Mouse (Mus musculus) heart, embryonic 16.5 days (tissue): ENCODE data around the gene Washc4. TPM values are rescaled to one million over a fixed set of nuclear protein-coding genes. Genes with fewer than 3 reads are reported as not detected.

Experiments
- ATAC-seq: fragments of 200-750 bp; cut with Nextera tagmentation; replicated peaks from 2 replicates; pipeline ENCODE4 v1.8.0; 2017; ENCODE audit warnings: moderate number of reproducible peaks; ENCODE audit not compliant: insufficient read depth, low FRiP score; ENCODE audit errors: extremely low read depth
- H3K27ac ChIP-seq: fragments of 300-500 bp; sonication (generic); 2 replicates; pipeline ENCODE4 v1.5.1; 2014; ENCODE audit warnings: mild to moderate bottlenecking, low read length, control low read depth, moderate library complexity
- H3K27me3 ChIP-seq: fragments of 300-500 bp; sonication (generic); 2 replicates; pipeline ENCODE4 v1.6.1; 2014; ENCODE audit warnings: low read length, mixed read lengths; ENCODE audit not compliant: control insufficient read depth, insufficient read depth
- H3K36me3 ChIP-seq: fragments of 300-500 bp; sonication (generic); 2 replicates; pipeline ENCODE4 v1.6.1; 2014; ENCODE audit not compliant: control insufficient read depth, insufficient read depth
- H3K4me1 ChIP-seq: fragments of 300-500 bp; sonication (generic); 2 replicates; pipeline ENCODE4 v1.6.1; 2014; ENCODE audit warnings: low read length, mixed read lengths; ENCODE audit not compliant: control insufficient read depth, insufficient read depth
- H3K4me2 ChIP-seq: fragments of 300-500 bp; sonication (generic); 2 replicates; pipeline ENCODE4 v1.6.1; 2014; ENCODE audit warnings: low read depth, mild to moderate bottlenecking, control low read depth, low read length
- H3K4me3 ChIP-seq: fragments of 300-500 bp; sonication (generic); 2 replicates; pipeline ENCODE4 v1.5.1; 2014; ENCODE audit warnings: mild to moderate bottlenecking, control low read depth, low read length
- H3K9ac ChIP-seq: fragments of 300-500 bp; sonication (generic); 2 replicates; pipeline ENCODE4 v1.6.1; 2014; ENCODE audit warnings: low read length, control low read depth
- H3K9me3 ChIP-seq: fragments of 300-500 bp; sonication (generic); replicated peaks from 2 replicates; pipeline ENCODE4 v1.6.1; 2016; ENCODE audit warnings: low read length; ENCODE audit not compliant: control insufficient read depth
- WGBS: fragments of 180-500 bp; shearing (Covaris S2); extraction: QIAGEN DNeasy Blood & Tissue Kit; methylation state at CpG from one replicate; pipeline ENCODE4 v1.1.7; 2014; 5-methylcytosine and 5-hydroxymethylcytosine counted together
- polyA plus RNA-seq: library from polyadenylated mRNA; unstranded; fragments of >200 nt; fragmentation: Nextera tagmentation; extraction: Ambion mirVana; gene quantifications from 2 replicates; pipeline ENCODE4 v1.2.1, GENCODE M21; 2015

Gene Washc4
- polyA plus RNA-seq, 1 experiment from 2014 or later, result 25.1 TPM

DNA sequence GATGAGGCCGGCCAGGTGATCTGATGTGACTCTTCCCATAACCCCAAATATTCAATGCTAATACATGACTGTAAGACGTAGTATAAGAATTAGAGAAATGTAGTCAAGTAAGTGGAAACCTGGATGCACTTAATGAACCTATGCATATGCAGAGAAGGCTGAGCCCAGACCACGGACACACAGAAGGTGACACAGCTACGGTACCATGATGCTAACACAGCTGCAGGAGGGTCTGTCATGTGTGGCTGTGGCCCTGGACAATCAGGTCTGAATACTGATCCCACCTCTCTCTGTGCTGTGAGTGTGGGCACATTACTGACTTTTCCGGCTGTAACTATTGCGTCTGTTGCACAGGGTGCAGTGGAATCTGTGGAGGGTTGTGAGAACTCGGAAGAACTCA lies 67.0 kb downstream of the Washc4 start:
- no peak overlapping the region for H3K27ac ChIP-seq
- H3K4me1 ChIP-seq, result no peaks in the 10 kb centered on the region
- no peak for ATAC-seq
- no peak overlapping the region for H3K9ac ChIP-seq
- no peaks in the 10 kb centered on the region for H3K9me3 ChIP-seq
- peaks cover 52% of the 10 kb centered on the region for H3K36me3 ChIP-seq
- H3K4me3 ChIP-seq, result no peak overlapping the region
- no peak overlapping the region for H3K4me2 ChIP-seq
- 92% methylated on average over 7 of the region's 7 CpGs for WGBS
- H3K27me3 ChIP-seq, result no peaks in the 10 kb centered on the region

DNA sequence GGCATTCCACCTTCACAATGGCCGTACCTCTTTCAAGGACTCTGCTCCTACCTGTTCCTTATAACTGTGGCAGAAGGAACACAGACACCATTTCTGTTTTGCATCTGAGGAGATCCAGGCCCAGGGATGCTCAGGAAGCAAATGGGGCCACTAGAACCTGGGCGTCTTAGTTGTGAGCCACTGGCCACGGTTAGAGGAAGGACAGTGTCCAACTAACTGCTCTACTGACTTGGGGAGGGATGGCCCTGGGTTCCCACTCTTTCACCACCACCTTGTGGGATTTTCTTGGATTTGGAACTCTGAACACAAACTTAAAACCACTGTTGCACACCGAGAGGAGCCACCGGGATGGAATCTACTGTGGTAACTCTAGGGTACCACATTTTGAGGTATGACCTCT lies 68.3 kb downstream of the Washc4 start:
- Histone ChIP-seq H3K27ac (no peak overlapping the region), H3K27me3 (no peaks in the 10 kb centered on the region), H3K36me3 (peaks cover 46% of the 10 kb centered on the region), H3K9ac (no peak overlapping the region), H3K4me3 (no peak overlapping the region), H3K4me1 (no peaks in the 10 kb centered on the region), H3K9me3 (no peaks in the 10 kb centered on the region), H3K4me2 (no peak overlapping the region)
- 91% methylated on average over 5 of the region's 5 CpGs for WGBS
- ATAC-seq, result no peak

DNA sequence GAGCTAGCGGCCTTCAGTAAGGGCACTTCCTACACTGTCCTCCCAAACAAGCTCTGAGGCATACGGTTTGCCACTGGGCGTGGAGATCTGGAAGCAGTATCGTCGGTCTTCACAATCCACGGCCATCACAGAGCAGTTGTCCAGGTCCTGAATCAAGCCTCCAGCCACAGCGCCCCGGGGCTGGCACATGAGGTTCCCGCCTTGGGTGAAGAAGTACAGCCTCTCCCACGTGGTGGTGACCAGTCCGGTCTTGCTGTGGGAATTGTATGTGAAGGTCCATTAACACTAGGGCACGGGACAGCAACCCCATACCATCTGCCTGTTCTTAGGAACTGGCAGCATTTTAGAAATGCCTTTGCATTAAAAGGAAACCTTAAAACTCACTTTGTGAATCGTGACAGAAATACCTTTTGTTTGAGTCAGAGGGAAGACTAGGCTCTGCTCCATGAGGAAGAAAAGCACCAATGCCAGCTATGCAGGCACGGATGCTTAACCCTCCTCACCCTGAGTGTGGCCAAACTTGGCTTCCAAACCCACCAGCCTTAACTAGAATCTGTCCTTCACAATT lies 69.2 kb downstream of the Washc4 start:
- Histone ChIP-seq H3K4me2 (no peak overlapping the region), H3K27me3 (no peaks in the 10 kb centered on the region), H3K27ac (no peak overlapping the region), H3K36me3 (peaks cover 41% of the 10 kb centered on the region), H3K4me3 (no peak overlapping the region), H3K4me1 (no peaks in the 10 kb centered on the region), H3K9ac (no peak overlapping the region), H3K9me3 (no peaks in the 10 kb centered on the region)
- ATAC-seq, result no peak
- WGBS, result 90% methylated on average over 14 of the region's 14 CpGs

DNA sequence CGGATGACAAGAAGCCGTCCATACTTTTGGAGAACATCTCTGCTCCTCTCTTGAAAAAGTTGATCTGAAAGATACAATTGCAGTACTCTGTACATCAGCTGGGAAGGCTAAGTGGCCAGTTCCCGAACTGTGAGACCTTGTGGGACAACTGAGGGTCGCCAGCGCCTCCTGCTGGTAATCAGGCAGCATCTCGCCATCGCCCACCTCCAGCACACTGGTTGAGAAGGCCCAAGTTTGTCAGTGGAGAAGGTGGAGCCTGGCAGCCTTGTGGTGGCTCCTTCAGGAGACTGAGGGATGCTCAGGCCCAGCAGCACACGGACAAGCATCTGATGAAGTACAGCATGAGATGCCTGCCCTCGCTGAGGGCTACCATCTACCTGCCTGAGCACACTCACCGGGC lies 73.8 kb downstream of the Washc4 start:
- H3K36me3 ChIP-seq, result peaks cover 17% of the 10 kb centered on the region
- no peaks in the 10 kb centered on the region for H3K27me3 ChIP-seq
- H3K4me1 ChIP-seq, result no peaks in the 10 kb centered on the region
- H3K27ac ChIP-seq, result no peak overlapping the region
- no peak for ATAC-seq
- no peak overlapping the region for H3K4me3 ChIP-seq
- no peak overlapping the region for H3K4me2 ChIP-seq
- no peaks in the 10 kb centered on the region for H3K9me3 ChIP-seq
- WGBS, result 64% methylated on average over 10 of the region's 10 CpGs
- H3K9ac ChIP-seq, result no peak overlapping the region

DNA sequence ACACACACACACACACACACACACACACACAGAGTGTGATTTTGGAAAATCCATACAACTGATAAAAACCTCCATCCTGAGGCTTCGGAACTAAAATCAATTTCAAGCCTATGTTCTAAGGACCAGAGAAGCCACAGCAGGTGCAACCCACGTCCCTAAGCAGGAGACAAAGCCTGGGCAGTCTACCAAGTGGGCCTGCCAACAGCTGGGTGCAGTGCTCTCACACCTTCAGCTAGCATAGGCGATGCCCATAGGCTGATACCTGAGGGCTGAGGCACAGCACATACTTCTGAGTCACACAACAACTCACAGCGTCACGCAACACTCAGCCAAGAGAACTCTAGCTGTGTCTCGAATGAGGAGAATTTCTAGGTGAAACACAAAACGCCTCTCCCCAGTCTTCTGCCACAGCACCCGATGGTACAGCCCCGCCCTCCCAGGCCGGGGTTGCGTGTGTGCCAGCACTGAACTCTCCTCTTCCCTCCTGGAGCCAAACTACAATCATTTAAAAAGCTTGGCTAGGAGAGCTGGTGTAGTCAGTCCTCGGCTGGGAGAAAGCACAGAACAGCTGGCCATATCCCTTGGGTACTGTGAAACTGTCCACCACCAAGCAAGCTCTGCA lies 75.4 kb downstream of the Washc4 start:
- Histone ChIP-seq H3K27ac (no peak overlapping the region), H3K9ac (no peak overlapping the region), H3K4me1 (no peaks in the 10 kb centered on the region), H3K9me3 (no peaks in the 10 kb centered on the region), H3K4me3 (no peak overlapping the region), H3K36me3 (peaks cover 13% of the 10 kb centered on the region), H3K27me3 (no peaks in the 10 kb centered on the region), H3K4me2 (no peak overlapping the region)
- 83% methylated on average over 12 of the region's 12 CpGs for WGBS
- no peak for ATAC-seq

DNA sequence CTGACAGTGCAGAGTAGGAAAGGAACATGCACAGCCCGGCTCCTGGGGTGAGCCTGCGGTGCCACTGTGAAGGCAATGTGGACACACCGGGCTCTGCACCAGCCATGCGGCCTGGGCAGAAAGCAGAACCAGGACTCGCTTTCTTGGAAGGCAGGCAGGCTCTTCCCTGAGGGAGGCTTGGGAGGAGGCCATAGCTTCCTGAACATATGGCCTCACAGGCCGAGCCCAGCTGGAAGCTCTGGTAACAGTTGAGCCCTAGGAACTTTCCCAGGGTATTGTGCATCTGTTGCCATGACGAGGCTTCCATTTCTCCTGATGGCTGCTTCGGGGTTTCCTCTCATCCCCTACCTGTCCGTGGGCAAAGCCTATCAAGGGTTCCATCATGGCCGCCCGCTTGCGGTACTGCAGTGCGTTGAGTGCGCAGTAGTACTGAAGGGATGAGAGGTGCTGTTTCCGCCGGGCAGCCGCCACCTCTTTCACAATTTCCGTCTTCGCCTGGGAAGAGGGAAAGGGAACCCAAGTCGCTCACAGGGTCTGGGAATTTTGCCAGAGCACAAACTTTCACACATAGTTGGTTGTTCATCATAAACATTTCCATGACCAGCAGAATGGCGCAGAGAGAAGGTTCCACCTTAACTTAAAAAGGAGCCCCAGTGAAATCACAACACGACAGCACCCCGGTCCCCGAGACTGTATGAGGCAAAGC lies 77.0 kb downstream of the Washc4 start:
- H3K27ac ChIP-seq, result no peak overlapping the region
- H3K27me3 ChIP-seq, result no peaks in the 10 kb centered on the region
- no peak overlapping the region for H3K4me2 ChIP-seq
- H3K4me3 ChIP-seq, result no peak overlapping the region
- 91% methylated on average over 24 of the region's 24 CpGs for WGBS
- H3K9ac ChIP-seq, result no peak overlapping the region
- no peaks in the 10 kb centered on the region for H3K9me3 ChIP-seq
- ATAC-seq, result no peak
- no peaks in the 10 kb centered on the region for H3K4me1 ChIP-seq
- peaks cover 13% of the 10 kb centered on the region; the same call in 1 of the 2 replicates for H3K36me3 ChIP-seq

DNA sequence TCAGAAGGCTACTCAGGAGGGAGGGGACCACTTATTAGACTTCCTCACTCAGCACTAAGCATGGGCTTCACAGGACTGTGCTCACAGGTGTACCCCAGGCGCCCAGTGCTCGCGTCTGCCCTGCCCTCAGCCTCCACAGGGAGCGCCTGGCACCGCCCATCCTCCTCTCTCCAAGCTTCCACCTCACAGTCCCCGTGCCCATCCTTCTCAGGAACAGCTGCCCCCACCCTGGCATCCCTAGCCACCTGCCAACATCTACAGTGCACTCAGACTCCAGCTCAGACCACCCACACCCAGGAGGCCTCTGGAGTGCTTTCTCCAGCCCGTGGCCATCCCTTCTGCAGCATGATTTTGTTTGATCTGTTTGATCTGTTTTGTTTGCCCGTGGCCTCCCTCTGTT lies 80.5 kb downstream of the Washc4 start:
- H3K27ac ChIP-seq, result no peak overlapping the region
- WGBS, result 80% methylated on average over 8 of the region's 8 CpGs
- ATAC-seq, result no peak
- H3K27me3 ChIP-seq, result no peaks in the 10 kb centered on the region
- H3K4me2 ChIP-seq, result no peak overlapping the region
- no peaks in the 10 kb centered on the region for H3K9me3 ChIP-seq
- H3K36me3 ChIP-seq, result peaks cover 13% of the 10 kb centered on the region
- no peaks in the 10 kb centered on the region for H3K4me1 ChIP-seq
- H3K9ac ChIP-seq, result no peak overlapping the region
- H3K4me3 ChIP-seq, result no peak overlapping the region

DNA sequence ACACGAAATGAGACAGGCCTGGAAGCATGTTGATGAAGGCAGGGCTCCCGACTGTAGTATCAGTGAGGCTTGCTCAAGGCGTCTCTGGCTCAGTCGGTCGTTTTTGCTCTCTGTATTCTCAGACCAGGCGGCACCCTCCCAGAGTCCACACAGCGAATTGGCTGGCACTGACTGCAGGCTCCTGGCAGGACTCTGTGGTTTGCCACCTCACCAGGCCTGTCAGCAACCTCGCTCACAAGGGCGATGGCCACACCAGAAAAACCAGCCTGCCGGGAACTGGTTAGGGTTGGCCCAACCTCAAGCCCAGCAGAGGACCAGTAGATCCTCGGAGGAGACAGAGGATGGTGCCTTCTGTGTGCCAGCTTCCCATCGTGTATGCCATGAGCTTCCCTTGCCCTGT lies 81.3 kb downstream of the Washc4 start:
- H3K4me1 ChIP-seq, result 0 out of 2 replicates have a peak, but pooled peaks cover 2% of the 10 kb centered on the region
- H3K27me3 ChIP-seq, result no peaks in the 10 kb centered on the region
- H3K27ac ChIP-seq, result no peak overlapping the region
- H3K4me2 ChIP-seq, result no peak overlapping the region
- H3K4me3 ChIP-seq, result no peak overlapping the region
- no peak for ATAC-seq
- no peak overlapping the region for H3K9ac ChIP-seq
- WGBS, result 82% methylated on average over 12 of the region's 12 CpGs
- H3K9me3 ChIP-seq, result no peaks in the 10 kb centered on the region
- peaks cover 18% of the 10 kb centered on the region for H3K36me3 ChIP-seq

DNA sequence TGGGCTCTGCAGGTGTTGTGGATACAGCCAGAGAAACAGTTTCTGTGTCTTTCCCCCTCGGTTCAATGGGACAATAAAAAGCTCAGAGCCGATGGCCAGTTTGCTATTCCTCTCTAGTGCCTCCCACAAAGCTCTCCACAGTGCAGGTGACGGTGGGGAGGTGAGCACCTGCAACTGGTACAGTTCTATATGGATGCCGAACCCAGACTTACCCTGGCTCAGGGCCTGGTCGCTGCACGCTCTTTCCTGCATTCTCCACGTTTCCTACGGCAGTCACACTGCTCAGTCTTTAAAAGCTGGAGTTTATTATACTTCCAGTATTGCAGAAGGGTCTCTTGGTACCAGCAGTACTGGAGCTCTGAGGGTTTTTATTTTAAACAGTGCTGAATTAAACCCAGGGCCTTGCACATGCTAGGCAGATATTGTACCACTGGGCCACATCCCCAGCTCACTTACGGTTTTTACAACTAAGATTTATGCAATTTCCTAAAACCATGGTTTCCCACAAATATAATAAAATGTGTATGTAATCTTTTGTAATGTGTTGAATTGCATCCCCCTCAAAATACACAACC lies 83.6 kb downstream of the Washc4 start:
- 92% methylated on average over 9 of the region's 9 CpGs for WGBS

More for the DNA sequence above, 83.6 kb downstream of the Washc4 start:
- H3K4me2 ChIP-seq, result no peak overlapping the region
- H3K27me3 ChIP-seq, result no peaks in the 10 kb centered on the region
- peaks cover 9% of the 10 kb centered on the region for H3K36me3 ChIP-seq
- H3K9ac ChIP-seq, result no peak overlapping the region
- H3K27ac ChIP-seq, result no peak overlapping the region
- H3K4me1 ChIP-seq, result peaks cover 11% of the 10 kb centered on the region
- no peak overlapping the region for H3K4me3 ChIP-seq
- no peak for ATAC-seq
- H3K9me3 ChIP-seq, result no peaks in the 10 kb centered on the region
